Mouse (Mus musculus) liver, adult 2 months (tissue): ENCODE results near the gene Adad2. TPM values are rescaled to one million over a fixed set of nuclear protein-coding genes. Genes with fewer than 3 reads are reported as not detected.

Experiments
- DNase-seq: peaks from one replicate; pipeline ENCODE4 v3.0.0-alpha.2; 2011; ENCODE audit warnings: low read depth, low spot score; ENCODE audit errors: extremely low read depth
- H3K27ac ChIP-seq: fragments of 200-500 bp; replicated peaks from 2 replicates; pipeline ENCODE4 v1.5.1; 2012; ENCODE audit warnings: low read depth, mild to moderate bottlenecking, control low read depth, inconsistent platforms, low read length; ENCODE audit not compliant: insufficient read depth
- H3K27me3 ChIP-seq: fragments of 200-500 bp; 2 replicates; pipeline ENCODE4 v1.6.1; 2012; ENCODE audit warnings: mild to moderate bottlenecking, moderate library complexity, low read length, inconsistent platforms; ENCODE audit not compliant: control insufficient read depth, insufficient read depth
- H3K36me3 ChIP-seq: fragments of 200-500 bp; 2 replicates; pipeline ENCODE4 v1.6.1; 2012; ENCODE audit warnings: low read length, inconsistent platforms; ENCODE audit not compliant: control insufficient read depth, insufficient read depth
- H3K4me1 ChIP-seq: fragments of 200-500 bp; 2 replicates; pipeline ENCODE4 v1.6.1; 2011; ENCODE audit warnings: low read length; ENCODE audit not compliant: control insufficient read depth, insufficient read depth
- H3K4me3 ChIP-seq: fragments of 200-500 bp; 2 replicates; pipeline ENCODE4 v1.5.1; 2011; ENCODE audit warnings: low read depth, mild to moderate bottlenecking, control low read depth, low read length, moderate library complexity; ENCODE audit not compliant: insufficient read depth
- H3K79me2 ChIP-seq: fragments of 200-500 bp; 2 replicates; pipeline ENCODE4 v1.6.1; 2012; ENCODE audit warnings: inconsistent platforms, mild to moderate bottlenecking, low read length, moderate library complexity; ENCODE audit not compliant: control insufficient read depth, insufficient read depth
- H3K9ac ChIP-seq: fragments of 200-500 bp; 2 replicates; pipeline ENCODE4 v1.6.1; 2012; ENCODE audit warnings: low read depth, mild to moderate bottlenecking, control low read depth, inconsistent platforms, low read length
- CTCF ChIP-seq: fragments of 200-500 bp; IDR thresholded peaks from 2 replicates; pipeline ENCODE4 v1.5.1; 2011; ENCODE audit warnings: low read depth, low read length, control low read depth
- POLR2A ChIP-seq: fragments of 200-500 bp; IDR thresholded peaks from 2 replicates; pipeline ENCODE4 v1.6.1; 2011; ENCODE audit warnings: low read length, control low read depth; ENCODE audit not compliant: insufficient read depth; ENCODE audit errors: extremely low read depth
- WGBS: fragments of 180-500 bp; shearing (Covaris S2); methylation state at CpG from one replicate; pipeline ENCODE4 v1.1.7; 2018; 5-methylcytosine and 5-hydroxymethylcytosine counted together
- polyA plus RNA-seq: library from polyadenylated mRNA; depleted of rRNA; stranded (reverse); fragments of >200 nt; gene quantifications from 2 replicates; pipeline ENCODE4 v1.2.3, GENCODE M21; 2012
- total RNA-seq: library from RNA; depleted of rRNA; stranded (reverse); fragments of >200 nt; gene quantifications from 2 replicates; pipeline ENCODE4 v1.2.3, GENCODE M21; 2014

Gene Adad2
- total and polyA plus RNA-seq, 2 experiments: not detected

GRCm38 (mm10) chr8:119571135-119571534 is 41.4 kb upstream of the Adad2 start:
- Histone ChIP-seq H3K27ac (no peak overlapping the region), H3K36me3 (no peaks in the 10 kb centered on the region; the same call in 1 of the 2 replicates), H3K4me1 (peaks cover 6% of the 10 kb centered on the region), H3K27me3 (no peaks in the 10 kb centered on the region), H3K79me2 (peaks cover 15% of the 10 kb centered on the region; the same call in 1 of the 2 replicates), H3K9ac (no peak overlapping the region), H3K4me3 (no peak overlapping the region)
- 80% methylated on average over 6 of the region's 6 CpGs for WGBS
- DNase-seq: no peak
- TF ChIP-seq POLR2A (no peak), CTCF (no peak)

DNA sequence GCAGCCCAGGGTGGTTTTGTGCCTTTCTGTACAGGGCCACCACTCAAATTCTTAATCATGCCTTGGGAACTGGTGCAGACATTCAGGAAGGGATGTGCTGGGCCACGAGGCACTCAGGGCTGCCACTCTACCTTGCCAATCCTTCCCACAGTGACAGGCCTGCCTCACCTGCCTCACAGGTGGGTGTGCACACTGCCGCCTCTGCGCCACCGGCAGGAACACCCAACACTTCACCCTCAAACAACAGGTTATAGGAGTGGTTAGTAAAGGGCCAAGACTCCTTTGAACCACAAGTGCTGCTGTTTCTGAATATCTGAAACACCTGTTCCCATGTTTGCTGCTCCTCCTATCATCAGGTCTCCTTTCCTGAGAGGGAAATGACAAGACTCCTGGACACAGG is 40.1 kb upstream of the Adad2 start:
- no peak for TF ChIP-seq POLR2A
- peaks cover 6% of the 10 kb centered on the region for H3K4me1 ChIP-seq
- peaks cover 15% of the 10 kb centered on the region; the same call in 1 of the 2 replicates for H3K79me2 ChIP-seq
- 91% methylated on average over 4 of the region's 4 CpGs for WGBS
- no peaks in the 10 kb centered on the region for H3K27me3 ChIP-seq
- DNase-seq: no peak
- H3K9ac ChIP-seq: no peak overlapping the region
- no peaks in the 10 kb centered on the region; the same call in 1 of the 2 replicates for H3K36me3 ChIP-seq
- H3K4me3 ChIP-seq: no peak overlapping the region
- no peak overlapping the region for H3K27ac ChIP-seq

- Histone ChIP-seq H3K4me1 (peaks cover 6% of the 10 kb centered on the region), H3K27ac (0 out of 2 replicates have a peak within 1 kb of the TSS, but pooled peaks have one; percentile 7), H3K27me3 (no peaks in the 10 kb centered on the region), H3K9ac (peak within 1 kb of the TSS; percentile 81), H3K79me2 (peaks cover 15% of the 10 kb centered on the region; the same call in 1 of the 2 replicates), H3K36me3 (no peaks in the 10 kb centered on the region), H3K4me3 (peak within 1 kb of the TSS; percentile 78)
- peak; percentile 63 for DNase-seq
- TF ChIP-seq POLR2A (peak; percentile 35; the same call in 1 of the 2 replicates), CTCF (no peak; the same call in 1 of the 2 replicates)
- WGBS: under 1% methylated on average over 93 of the region's 97 CpGs
These were observed 37.8 kb upstream of the Adad2 start, which contains the start of the genes Hsdl1 and Dnaaf1 for GRCm38 (mm10) chr8:119574437-119575365. TSS of gene Hsdl1 (minus strand) at chr8:119575183. TSS of gene Dnaaf1 (plus strand) at chr8:119575235.

DNA sequence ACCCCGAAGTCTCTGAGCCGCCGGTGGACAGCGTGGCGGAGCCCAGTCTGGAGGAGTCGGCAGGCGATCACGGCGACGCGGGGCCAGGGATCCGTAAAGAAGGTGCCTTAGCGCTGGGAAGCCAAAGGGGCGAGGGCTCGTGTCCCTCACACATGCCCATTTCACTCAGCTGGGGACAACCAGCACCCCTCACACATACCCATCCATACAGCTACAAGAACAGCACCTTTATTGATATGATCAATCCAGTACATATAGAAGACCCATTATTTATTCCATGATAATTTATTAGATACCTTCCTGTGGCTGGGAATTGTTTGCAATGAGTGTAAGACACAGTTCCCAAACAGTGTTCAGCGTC is 37.2 kb upstream of the Adad2 start:
- peak overlapping the region; percentile 61 for H3K9ac ChIP-seq
- no peaks in the 10 kb centered on the region for H3K27me3 ChIP-seq
- 2% methylated on average over 16 of the region's 16 CpGs for WGBS
- H3K27ac ChIP-seq: no peak overlapping the region
- peak overlapping the region; percentile 78 for H3K4me3 ChIP-seq
- no peaks in the 10 kb centered on the region for H3K36me3 ChIP-seq
- peaks cover 15% of the 10 kb centered on the region; the same call in 1 of the 2 replicates for H3K79me2 ChIP-seq
- H3K4me1 ChIP-seq: peaks cover 6% of the 10 kb centered on the region
- no peak for TF ChIP-seq POLR2A
- no peak for TF ChIP-seq CTCF
- DNase-seq: no peak

- WGBS: 80% methylated on average over 13 of the region's 13 CpGs
These were observed 33.5 kb upstream of the Adad2 start for GRCm38 (mm10) chr8:119579096-119579495.

More at GRCm38 (mm10) chr8:119579096-119579495, 33.5 kb upstream of the Adad2 start:
- Histone ChIP-seq H3K9ac (no peak overlapping the region), H3K27ac (no peak overlapping the region), H3K4me1 (peaks cover 4% of the 10 kb centered on the region), H3K36me3 (no peaks in the 10 kb centered on the region), H3K4me3 (no peak overlapping the region), H3K27me3 (no peaks in the 10 kb centered on the region), H3K79me2 (peaks cover 1% of the 10 kb centered on the region; the same call in 1 of the 2 replicates)
- TF ChIP-seq POLR2A (no peak), CTCF (no peak)
- DNase-seq: no peak
